Mouse (Mus musculus): ENCODE data around the gene 2010109A12Rik.
A peak's percentile ranks its signal among the peaks of the same experiment; 100 is the strongest.

2010109A12Rik gene

GRCm38 (mm10) chr5:93206109-93207005 is at the start of gene 2010109A12Rik, which contains the start of gene Ccni:
2010109A12Rik (plus strand) TSS chr5:93206518.
Ccni (minus strand) TSS chr5:93206495.
- DNase-seq (ENCODE audit: low read depth, low spot score): peak; percentile 98

- peak; percentile 54 for DNase-seq (ENCODE audit: low read depth, low spot score)
Measured at GRCm38 (mm10) chr5:93163541-93163940, 42.8 kb upstream of the 2010109A12Rik start.

- no peak for DNase-seq (ENCODE audit: low read depth, low spot score)
Measured at GRCm38 (mm10) chr5:93167919-93168516, 38.3 kb upstream of the 2010109A12Rik start.

- no peak for DNase-seq (ENCODE audit: low read depth, low spot score)
Measured at GRCm38 (mm10) chr5:93168654-93169053, 37.7 kb upstream of the 2010109A12Rik start.

- no peak for DNase-seq (ENCODE audit: low read depth, low spot score)
Measured at GRCm38 (mm10) chr5:93171420-93171819, 34.9 kb upstream of the 2010109A12Rik start.

- no peak for DNase-seq (ENCODE audit: low read depth, low spot score)
Measured at GRCm38 (mm10) chr5:93172536-93172935, 33.8 kb upstream of the 2010109A12Rik start.

- no peak for DNase-seq (ENCODE audit: low read depth, low spot score)
Measured at GRCm38 (mm10) chr5:93174675-93175074, 31.6 kb upstream of the 2010109A12Rik start.

- no peak for DNase-seq (ENCODE audit: low read depth, low spot score)
Measured at GRCm38 (mm10) chr5:93178616-93179015, 27.7 kb upstream of the 2010109A12Rik start.

- no peak for DNase-seq (ENCODE audit: low read depth, low spot score)
Measured at GRCm38 (mm10) chr5:93180252-93180651, 26.1 kb upstream of the 2010109A12Rik start.

GRCm38 (mm10) chr5:93183311-93183710 is 23.0 kb upstream of the 2010109A12Rik start:
- DNase-seq (ENCODE audit: low read depth, low spot score): no peak

- no peak for DNase-seq (ENCODE audit: low read depth, low spot score)
Measured at GRCm38 (mm10) chr5:93184548-93184947, 21.8 kb upstream of the 2010109A12Rik start.

- no peak for DNase-seq (ENCODE audit: low read depth, low spot score)
Measured at GRCm38 (mm10) chr5:93189607-93190006, 16.7 kb upstream of the 2010109A12Rik start.

- DNase-seq (ENCODE audit: low read depth, low spot score): no peak
Measured at GRCm38 (mm10) chr5:93190428-93190827, 15.9 kb upstream of the 2010109A12Rik start.

GRCm38 (mm10) chr5:93198232-93198631 is 8.1 kb upstream of the 2010109A12Rik start:
- DNase-seq (ENCODE audit: low read depth, low spot score): no peak

- peak; percentile 30 for DNase-seq (ENCODE audit: low read depth, low spot score)
Measured at GRCm38 (mm10) chr5:93201181-93201580, 5.1 kb upstream of the 2010109A12Rik start.

- DNase-seq (ENCODE audit: low read depth, low spot score): peak; percentile 47
Measured at GRCm38 (mm10) chr5:93205371-93206108, 778 bp upstream of the 2010109A12Rik start.

GRCm38 (mm10) chr5:93207006-93207348 is 659 bp downstream of the 2010109A12Rik start:
- DNase-seq (ENCODE audit: low read depth, low spot score): no peak

- DNase-seq (ENCODE audit: low read depth, low spot score): no peak
Measured at GRCm38 (mm10) chr5:93207555-93207954, 1.2 kb downstream of the 2010109A12Rik start.

- DNase-seq (ENCODE audit: low read depth, low spot score): no peak
Measured at GRCm38 (mm10) chr5:93218375-93218774, 12.1 kb downstream of the 2010109A12Rik start.

- no peak for DNase-seq (ENCODE audit: low read depth, low spot score)
Measured at GRCm38 (mm10) chr5:93221661-93222060, 15.3 kb downstream of the 2010109A12Rik start.

GRCm38 (mm10) chr5:93224549-93224948 is 18.2 kb downstream of the 2010109A12Rik start:
- DNase-seq (ENCODE audit: low read depth, low spot score): no peak

GRCm38 (mm10) chr5:93227157-93227556 is 20.8 kb downstream of the 2010109A12Rik start:
- DNase-seq (ENCODE audit: low read depth, low spot score): no peak

Measured in mesoderm, embryonic 11.5 days (tissue).